Mouse (Mus musculus): ENCODE data around the gene Fam83g. TPM values are rescaled to one million over a fixed set of nuclear protein-coding genes. Genes with fewer than 3 reads are reported as not detected.

The Fam83g gene
- polyA plus RNA-seq, 1 experiment, result 0.46 TPM

DNA sequence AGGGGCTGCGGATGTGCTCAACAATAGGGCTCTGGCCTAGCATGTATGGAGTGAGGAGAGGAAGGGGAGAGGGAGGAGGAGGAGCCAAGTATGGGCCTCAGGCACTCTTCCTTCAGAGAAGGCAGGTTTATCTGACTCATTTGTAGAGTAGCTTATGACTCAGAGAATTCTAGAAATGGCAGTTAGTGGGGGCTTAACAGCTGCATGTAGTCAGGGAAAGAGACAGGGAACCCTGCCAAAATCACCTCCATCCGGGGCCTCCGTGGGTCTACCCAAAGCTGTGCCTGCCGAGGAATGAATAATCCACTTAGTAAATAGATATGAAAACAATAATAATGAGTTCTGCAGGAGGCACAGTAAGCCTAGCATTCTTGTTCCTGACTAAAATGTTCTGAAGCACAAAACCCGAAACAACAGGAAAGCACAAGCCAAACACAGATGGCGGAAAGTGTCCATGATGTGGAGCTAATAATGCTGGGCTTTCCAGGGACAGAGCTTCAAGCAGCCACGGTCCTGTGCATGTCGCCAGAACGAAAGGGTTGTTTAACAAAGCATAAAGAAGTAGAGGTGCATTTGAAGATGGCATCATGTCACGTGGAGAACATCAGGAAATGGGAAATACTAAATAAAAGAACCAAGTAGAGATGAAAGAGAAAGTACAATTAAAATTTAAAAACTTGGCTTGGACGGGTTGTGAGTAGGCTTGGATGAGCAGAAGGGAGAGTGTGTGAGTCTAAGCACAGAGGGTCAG lies 39.1 kb upstream of the Fam83g start:
- TF ChIP-seq CTCF (IDR thresholded peaks at IDR 0.05; ENCODE audit: borderline replicate concordance, insufficient read depth, low read length) (no peak), POLR2A (IDR thresholded peaks at IDR 0.05; ENCODE audit: low read depth, low read length) (no peak)
- Histone ChIP-seq H3K4me1 (ENCODE audit: control insufficient read depth, insufficient read depth, low read length) (peaks cover 23% of the 10 kb centered on the region), H3K27ac (ENCODE audit: insufficient read depth, low read length) (peak overlapping the region; percentile 82), H3K4me3 (ENCODE audit: insufficient read depth, low read length) (no peak overlapping the region)

DNA sequence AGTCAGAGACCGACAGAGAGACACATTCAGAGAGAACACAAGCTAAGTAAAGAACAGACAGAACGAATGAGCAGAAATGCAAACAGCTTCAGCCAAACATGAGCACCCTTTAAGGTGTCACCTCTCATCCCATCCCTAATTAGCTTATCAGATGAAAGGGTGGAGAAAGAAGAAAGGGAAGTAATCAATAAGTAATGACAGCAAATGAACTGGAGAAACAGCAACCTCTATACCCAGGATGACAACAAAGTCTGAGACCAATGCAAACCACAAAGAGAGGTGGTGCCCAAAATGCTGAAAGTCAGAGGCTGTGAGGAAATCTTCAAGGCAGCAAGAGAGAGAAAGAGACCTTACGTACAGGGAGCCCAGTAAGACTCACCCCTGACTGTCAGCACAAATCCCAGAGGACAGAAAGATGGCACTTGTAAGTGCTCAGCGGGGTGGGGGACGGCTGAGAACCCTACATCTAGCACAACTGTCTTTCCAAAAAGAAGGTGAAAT lies 38.5 kb upstream of the Fam83g start:
- Histone ChIP-seq H3K27ac (ENCODE audit: insufficient read depth, low read length) (peak overlapping the region; percentile 50; the same call in 1 of the 2 replicates), H3K4me1 (ENCODE audit: control insufficient read depth, insufficient read depth, low read length) (peaks cover 23% of the 10 kb centered on the region), H3K4me3 (ENCODE audit: insufficient read depth, low read length) (no peak overlapping the region)
- TF ChIP-seq CTCF (IDR thresholded peaks at IDR 0.05; ENCODE audit: borderline replicate concordance, insufficient read depth, low read length) (no peak), POLR2A (IDR thresholded peaks at IDR 0.05; ENCODE audit: low read depth, low read length) (no peak)

DNA sequence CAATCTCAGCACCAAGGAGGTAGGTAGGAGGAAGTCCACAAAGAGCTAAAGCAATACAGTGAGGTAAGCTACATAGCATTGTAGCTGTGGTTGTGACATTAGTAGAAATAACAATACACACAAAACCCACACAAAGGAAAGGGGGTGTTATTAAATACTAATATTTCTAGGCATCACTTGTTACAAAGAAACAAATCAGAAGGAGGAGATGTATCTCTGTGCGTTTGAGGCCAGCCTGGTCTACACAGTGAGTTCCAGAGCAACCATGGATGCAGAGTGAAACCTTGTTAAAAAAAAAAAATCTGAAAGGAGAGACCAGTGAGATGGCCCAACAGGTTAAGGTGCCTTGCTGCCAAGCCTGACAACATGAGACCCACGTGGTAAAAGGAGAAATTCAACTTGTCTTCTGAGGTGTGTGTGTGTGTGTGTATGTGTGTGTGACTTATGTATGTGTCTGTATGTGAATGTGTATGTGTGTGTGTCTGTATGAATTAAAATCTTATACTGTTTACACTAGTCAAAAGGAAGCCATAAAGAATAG lies 37.3 kb upstream of the Fam83g start:
- H3K27ac ChIP-seq (ENCODE audit: insufficient read depth, low read length), result no peak overlapping the region
- H3K4me1 ChIP-seq (ENCODE audit: control insufficient read depth, insufficient read depth, low read length), result peaks cover 23% of the 10 kb centered on the region
- no peak overlapping the region for H3K4me3 ChIP-seq (ENCODE audit: insufficient read depth, low read length)
- no peak for TF ChIP-seq CTCF (IDR thresholded peaks at IDR 0.05; ENCODE audit: borderline replicate concordance, insufficient read depth, low read length)

- no peak overlapping the region for H3K4me3 ChIP-seq (ENCODE audit: insufficient read depth, low read length)
- H3K27ac ChIP-seq (ENCODE audit: insufficient read depth, low read length), result no peak overlapping the region
- peaks cover 20% of the 10 kb centered on the region for H3K4me1 ChIP-seq (ENCODE audit: control insufficient read depth, insufficient read depth, low read length)
- TF ChIP-seq POLR2A (IDR thresholded peaks at IDR 0.05; ENCODE audit: low read depth, low read length) (no peak), CTCF (IDR thresholded peaks at IDR 0.05; ENCODE audit: borderline replicate concordance, insufficient read depth, low read length) (no peak)
Measured at GRCm38 (mm10) chr11:61647110-61647910, 36.6 kb upstream of the Fam83g start.

GRCm38 (mm10) chr11:61647956-61648748 lies 35.7 kb upstream of the Fam83g start:
- Histone ChIP-seq H3K4me3 (ENCODE audit: insufficient read depth, low read length) (no peak overlapping the region), H3K27ac (ENCODE audit: insufficient read depth, low read length) (no peak overlapping the region), H3K4me1 (ENCODE audit: control insufficient read depth, insufficient read depth, low read length) (peaks cover 16% of the 10 kb centered on the region)
- TF ChIP-seq POLR2A (IDR thresholded peaks at IDR 0.05; ENCODE audit: low read depth, low read length) (no peak), CTCF (IDR thresholded peaks at IDR 0.05; ENCODE audit: borderline replicate concordance, insufficient read depth, low read length) (no peak)

DNA sequence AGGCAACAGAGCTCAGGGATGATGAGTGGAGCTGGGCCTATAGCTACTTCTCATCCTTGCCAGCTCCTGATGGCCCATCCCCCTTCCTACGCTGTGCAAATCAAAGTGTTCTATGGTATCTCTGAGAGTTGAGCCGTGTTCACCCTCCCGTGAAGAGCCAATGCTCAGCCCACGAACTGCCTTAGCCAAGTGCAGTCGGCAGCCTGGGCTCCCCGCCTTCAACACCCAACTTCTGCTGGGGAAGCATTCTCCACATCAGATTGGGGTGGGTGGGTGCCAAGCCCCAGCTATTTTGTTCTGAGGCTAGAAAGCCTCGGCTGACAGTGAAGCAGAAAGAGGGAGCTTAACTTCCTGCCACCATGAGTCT lies 35.2 kb upstream of the Fam83g start:
- Histone ChIP-seq H3K27ac (ENCODE audit: insufficient read depth, low read length) (no peak overlapping the region), H3K4me1 (ENCODE audit: control insufficient read depth, insufficient read depth, low read length) (peaks cover 15% of the 10 kb centered on the region), H3K4me3 (ENCODE audit: insufficient read depth, low read length) (no peak overlapping the region)
- TF ChIP-seq CTCF (IDR thresholded peaks at IDR 0.05; ENCODE audit: borderline replicate concordance, insufficient read depth, low read length) (no peak), POLR2A (IDR thresholded peaks at IDR 0.05; ENCODE audit: low read depth, low read length) (no peak)

DNA sequence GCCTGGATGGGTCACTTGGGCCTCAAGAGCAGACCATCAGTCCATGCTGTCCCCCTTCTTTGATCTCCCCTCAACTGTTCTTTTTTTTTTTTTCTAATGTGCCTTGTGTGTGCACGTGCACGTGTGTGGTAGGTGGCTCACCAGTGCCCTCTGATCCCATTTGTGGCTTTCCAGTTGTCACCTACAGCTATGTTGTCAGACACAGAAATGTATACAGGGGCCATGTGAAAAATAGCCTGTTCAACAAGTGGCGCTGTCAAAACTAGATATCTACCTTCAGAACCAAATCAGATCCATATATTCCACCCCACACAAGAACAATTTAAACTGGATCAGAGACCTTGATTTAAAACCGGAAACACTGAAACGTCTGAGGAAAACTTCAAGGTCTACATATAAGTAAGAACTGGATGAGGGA lies 34.7 kb upstream of the Fam83g start:
- TF ChIP-seq POLR2A (IDR thresholded peaks at IDR 0.05; ENCODE audit: low read depth, low read length), result no peak
- H3K4me1 ChIP-seq (ENCODE audit: control insufficient read depth, insufficient read depth, low read length), result peaks cover 14% of the 10 kb centered on the region
- H3K4me3 ChIP-seq (ENCODE audit: insufficient read depth, low read length), result no peak overlapping the region
- no peak overlapping the region for H3K27ac ChIP-seq (ENCODE audit: insufficient read depth, low read length)

DNA sequence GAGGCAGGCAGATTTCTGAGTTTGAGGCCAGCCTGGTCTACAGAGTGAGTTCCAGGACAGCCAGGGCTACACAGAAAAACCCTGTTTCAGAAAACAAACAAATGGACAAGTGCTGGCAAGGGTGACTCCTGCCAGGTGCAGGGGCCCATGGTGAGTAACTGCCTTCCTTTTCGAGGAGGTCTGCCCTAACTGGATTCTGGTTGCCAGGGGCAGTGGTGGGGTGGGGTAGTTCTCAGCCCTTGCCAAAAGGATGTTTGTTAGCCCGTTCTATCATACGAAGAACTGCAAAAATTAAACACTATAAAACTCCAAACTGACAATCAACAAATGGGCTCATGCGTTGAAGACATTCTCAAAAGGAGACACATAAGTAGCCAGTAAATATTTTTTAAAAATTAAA lies 34.3 kb upstream of the Fam83g start:
- H3K4me3 ChIP-seq (ENCODE audit: insufficient read depth, low read length), result no peak overlapping the region
- peaks cover 11% of the 10 kb centered on the region for H3K4me1 ChIP-seq (ENCODE audit: control insufficient read depth, insufficient read depth, low read length)
- TF ChIP-seq POLR2A (IDR thresholded peaks at IDR 0.05; ENCODE audit: low read depth, low read length), result no peak
- no peak for TF ChIP-seq CTCF (IDR thresholded peaks at IDR 0.05; ENCODE audit: borderline replicate concordance, insufficient read depth, low read length)
- H3K27ac ChIP-seq (ENCODE audit: insufficient read depth, low read length), result no peak overlapping the region

- Histone ChIP-seq H3K4me1 (ENCODE audit: control insufficient read depth, insufficient read depth, low read length) (peaks cover 5% of the 10 kb centered on the region), H3K27ac (ENCODE audit: insufficient read depth, low read length) (no peak overlapping the region), H3K4me3 (ENCODE audit: insufficient read depth, low read length) (no peak overlapping the region)
- TF ChIP-seq CTCF (IDR thresholded peaks at IDR 0.05; ENCODE audit: borderline replicate concordance, insufficient read depth, low read length), result no peak
- TF ChIP-seq POLR2A (IDR thresholded peaks at IDR 0.05; ENCODE audit: low read depth, low read length), result no peak
Measured at GRCm38 (mm10) chr11:61650470-61651265, 33.2 kb upstream of the Fam83g start.

All from embryonic fibroblast, embryonic 13.5 days (primary cell).